Mouse (Mus musculus) brown adipose tissue, adult 24 weeks (tissue): ENCODE results near the gene Chrnd. TPM values are rescaled to one million over a fixed set of nuclear protein-coding genes. Genes with fewer than 3 reads are reported as not detected.

Experiments used
- H3K27ac ChIP-seq: fragments of 200-500 bp; replicated peaks from 2 replicates; pipeline ENCODE4 v1.5.1; 2012; ENCODE audit warnings: low read depth, mild to moderate bottlenecking, low read length
- H3K4me1 ChIP-seq: fragments of 200-500 bp; 2 replicates; pipeline ENCODE4 v1.6.1; 2012; ENCODE audit warnings: low read length, mixed read lengths; ENCODE audit not compliant: control insufficient read depth, insufficient read depth, insufficient read length
- H3K4me3 ChIP-seq: fragments of 200-500 bp; 2 replicates; pipeline ENCODE4 v1.5.1; 2012; ENCODE audit warnings: low read depth, mild to moderate bottlenecking, low read length, moderate library complexity; ENCODE audit not compliant: insufficient read depth
- polyA plus RNA-seq: library from polyadenylated mRNA; stranded (reverse); fragments of >200 nt; gene quantifications from 2 replicates; pipeline ENCODE4 v1.2.4, GENCODE M21; 2012; ENCODE audit not compliant: missing spikeins, insufficient read depth, insufficient read length

Chrnd gene
- polyA plus RNA-seq, 1 experiment = not detected

GRCm38 (mm10) chr1:87243021-87243420, 52.6 kb downstream of the Chrnd start:
- no peak overlapping the region for H3K27ac ChIP-seq
- H3K4me3 ChIP-seq = no peak overlapping the region
- no peaks in the 10 kb centered on the region for H3K4me1 ChIP-seq

GRCm38 (mm10) chr1:87245430-87245829, 55.0 kb downstream of the Chrnd start:
- no peak overlapping the region for H3K27ac ChIP-seq
- H3K4me3 ChIP-seq = no peak overlapping the region
- H3K4me1 ChIP-seq = no peaks in the 10 kb centered on the region

- Histone ChIP-seq H3K4me1 (no peaks in the 10 kb centered on the region), H3K4me3 (no peak overlapping the region), H3K27ac (no peak overlapping the region)
Measured at GRCm38 (mm10) chr1:87245929-87246815, 55.8 kb downstream of the Chrnd start.

Other genes starting within 250 kb of the Chrnd start
- not detected in 2 replicates for gene Alppl2, start 100.7 kb upstream of the Chrnd start, polyA plus RNA-seq
- not detected in 2 replicates for gene Alpi, start 89.0 kb upstream of the Chrnd start, polyA plus RNA-seq
- not detected in 2 replicates for gene Akp3, start 65.6 kb upstream of the Chrnd start, polyA plus RNA-seq
- not detected in 2 replicates for gene Ecel1, start 34.1 kb upstream of the Chrnd start, polyA plus RNA-seq
- not detected in 2 replicates for gene Prss56, start 7.3 kb upstream of the Chrnd start, polyA plus RNA-seq
- gene Chrng, start 14.1 kb downstream of the Chrnd start, polyA plus RNA-seq = not detected in 2 replicates
- gene Eif4e2, start 23.3 kb downstream of the Chrnd start, polyA plus RNA-seq = 77.7 and 83.0 TPM in 2 replicates
- gene Efhd1, start 73.8 kb downstream of the Chrnd start, polyA plus RNA-seq = 3.3 and 10.2 TPM in 2 replicates
- 25.6 and 32.1 TPM in 2 replicates for gene Gigyf2, start 136.4 kb downstream of the Chrnd start, polyA plus RNA-seq
- not detected in 2 replicates for gene Kcnj13, start 204.1 kb downstream of the Chrnd start, polyA plus RNA-seq